Mouse (Mus musculus) lung, postnatal 36 days (tissue): ENCODE measurements around the gene Os9.

Experiments used
- DNase-seq: peaks from one replicate; pipeline ENCODE4 v3.0.0; 2022; ENCODE audit warnings: mixed read lengths

Gene Os9

DNA sequence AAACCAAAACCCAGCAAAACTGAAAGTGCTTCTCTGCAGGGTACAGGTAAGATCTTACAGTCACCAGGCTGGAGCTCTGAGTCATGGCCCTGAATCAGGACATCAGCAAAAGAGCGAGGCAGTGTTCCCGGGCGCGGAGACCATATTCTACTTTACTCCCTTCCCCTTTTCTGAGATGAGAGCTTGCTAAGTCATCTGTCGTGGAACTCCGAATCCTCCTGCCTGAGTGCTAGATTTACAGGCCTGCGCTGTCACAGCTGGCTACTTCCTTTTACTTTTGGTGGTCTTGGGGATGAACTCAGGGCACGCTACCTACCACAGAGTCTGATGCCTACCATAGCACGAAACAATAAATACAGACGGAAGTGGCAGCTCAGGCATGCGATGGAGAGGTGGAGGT, 6.5 kb downstream of the Os9 start:
- DNase-seq, result no peak

DNA sequence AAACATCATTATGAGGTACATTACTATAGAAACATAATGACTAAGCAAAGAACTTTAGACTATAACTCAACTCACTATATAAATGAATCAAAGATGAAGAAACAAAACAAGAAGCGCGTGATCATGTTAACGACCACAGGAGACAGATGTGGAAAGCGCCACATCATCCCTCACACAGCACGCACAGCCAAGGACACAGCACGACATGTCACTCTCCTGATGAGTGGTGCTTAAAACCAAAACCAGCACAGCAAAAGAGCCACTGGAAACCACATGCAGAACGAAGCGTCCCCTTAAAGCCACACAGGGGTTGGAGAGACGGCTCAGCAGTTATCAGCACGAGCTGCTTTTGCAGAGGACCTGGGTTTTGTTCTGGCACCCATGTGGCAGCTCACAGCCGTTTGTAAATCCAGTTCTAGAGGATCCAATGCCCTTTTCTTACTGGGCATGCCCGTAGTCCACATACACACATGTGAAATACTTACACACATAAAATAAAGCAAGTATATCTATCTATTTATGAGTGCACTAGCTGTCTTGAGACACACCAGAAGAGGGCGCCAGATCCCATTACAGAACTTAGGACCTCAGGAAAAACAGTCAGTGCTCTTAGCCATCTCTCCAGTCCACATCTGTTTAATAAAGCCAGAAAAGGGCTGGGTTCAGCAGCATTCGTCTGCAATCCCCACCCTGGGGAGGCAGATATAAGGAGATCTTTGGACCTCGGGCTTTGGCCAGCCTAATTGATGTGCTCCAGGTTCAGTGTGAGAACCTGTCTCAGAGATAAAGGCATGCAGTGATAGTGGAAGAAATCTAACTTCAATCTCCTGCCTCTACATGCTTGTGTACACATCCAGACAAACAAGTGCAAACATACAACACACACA, 9.7 kb downstream of the Os9 start:
- no peak for DNase-seq

DNA sequence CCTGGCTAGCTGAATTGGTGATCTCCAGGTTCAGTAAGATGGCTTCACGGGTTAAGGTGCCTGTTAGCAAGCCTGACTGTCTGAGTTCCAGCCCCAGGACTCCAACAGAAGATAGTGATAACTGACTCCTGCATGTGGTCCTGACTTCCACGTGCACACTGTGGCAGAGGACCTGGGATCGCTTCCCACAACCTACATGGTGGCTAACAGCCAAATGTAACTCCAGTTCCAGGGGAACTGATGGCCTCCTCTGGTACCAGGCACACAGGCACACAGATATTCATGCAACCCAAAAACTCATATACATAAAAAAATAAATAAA, 12.7 kb downstream of the Os9 start:
- no peak for DNase-seq

DNA sequence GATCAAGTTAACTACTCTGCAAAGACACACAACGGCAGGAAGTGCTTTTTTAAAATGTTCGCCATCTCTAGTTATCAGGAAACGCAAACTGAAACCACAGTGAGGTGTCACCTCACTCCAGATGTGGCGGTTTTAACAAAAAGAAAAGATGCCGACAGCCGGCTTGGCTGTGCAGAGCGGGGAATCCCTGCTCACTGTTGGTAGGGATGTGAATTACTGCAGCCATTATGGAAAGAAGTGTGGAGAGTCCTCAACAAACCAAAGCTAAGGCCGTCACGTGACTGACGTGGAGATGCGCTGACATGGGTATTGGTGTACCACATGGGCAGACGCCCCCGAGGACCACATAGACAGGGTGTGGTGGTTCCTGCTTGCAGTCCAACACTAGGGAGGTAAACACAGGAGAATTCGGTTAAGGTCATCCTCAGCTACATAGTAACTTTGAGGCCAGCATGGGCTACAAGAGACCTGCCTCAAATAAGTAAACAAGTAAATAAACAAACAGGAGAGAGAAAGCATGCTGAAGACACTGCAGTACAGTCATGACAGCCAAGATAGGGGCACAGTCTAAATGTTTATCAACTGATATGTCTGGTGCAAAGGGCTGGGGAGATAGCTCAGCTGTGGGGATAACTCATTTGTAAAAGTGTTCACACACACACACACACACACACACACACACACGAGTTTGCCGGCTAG, 13.2 kb downstream of the Os9 start:
- DNase-seq, result no peak

DNA sequence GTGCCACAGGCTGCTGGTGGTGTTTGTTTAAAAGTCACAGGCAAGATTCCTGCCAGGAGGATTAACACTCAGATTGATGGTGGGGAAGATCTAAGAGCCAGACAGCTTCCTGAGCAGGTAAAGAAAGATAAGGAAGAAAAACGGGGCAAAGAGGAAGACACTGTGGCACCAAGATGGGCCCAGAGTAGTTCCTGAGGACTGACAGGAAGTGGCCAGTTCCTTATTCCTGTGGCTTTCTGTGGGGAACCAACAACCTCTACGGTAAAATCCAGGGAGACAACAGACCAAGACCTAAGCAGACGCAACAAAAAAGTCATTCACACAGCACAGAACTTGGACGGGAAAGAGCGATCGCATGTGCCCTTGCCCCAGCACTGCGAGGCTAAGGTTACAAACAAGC, 17.3 kb downstream of the Os9 start:
- DNase-seq, result no peak

DNA sequence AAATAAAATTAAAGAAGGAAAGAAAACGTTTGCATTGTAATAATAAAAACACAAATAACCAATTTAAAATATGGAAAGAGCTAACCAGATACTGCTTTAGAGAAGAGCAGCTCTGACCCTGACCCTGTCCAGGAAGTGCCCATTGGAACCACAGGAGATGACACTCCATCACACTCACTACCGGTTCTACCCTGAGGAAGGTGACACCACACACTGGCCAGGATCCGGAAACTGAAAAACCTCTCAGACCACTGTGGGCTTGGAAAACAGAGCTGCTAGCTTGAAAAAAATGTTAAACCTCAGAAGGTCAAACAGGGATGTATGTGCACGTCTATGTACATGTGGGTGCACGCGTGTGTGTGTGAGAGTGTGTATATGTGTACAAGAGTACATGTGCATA, 19.8 kb downstream of the Os9 start:
- no peak for DNase-seq

DNA sequence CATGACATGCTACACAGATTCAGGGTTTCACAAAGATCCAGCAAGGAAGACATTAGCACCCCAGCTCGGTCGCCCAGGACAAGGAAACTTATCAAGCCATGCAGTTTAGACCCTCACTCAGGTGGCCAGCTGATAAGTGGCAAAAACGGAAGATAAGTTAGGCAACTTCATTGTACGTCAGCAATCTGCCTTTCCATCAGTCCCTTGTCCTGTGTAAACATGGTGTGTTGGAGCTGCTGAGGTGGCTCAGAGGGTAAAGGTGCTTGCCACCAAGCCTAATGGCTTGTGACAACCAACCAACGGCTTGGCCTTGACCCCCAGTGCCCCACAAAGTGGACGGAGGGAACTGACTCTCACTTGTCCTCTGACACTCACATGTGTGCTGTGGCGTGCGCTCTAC, 20.5 kb downstream of the Os9 start:
- no peak for DNase-seq

DNA sequence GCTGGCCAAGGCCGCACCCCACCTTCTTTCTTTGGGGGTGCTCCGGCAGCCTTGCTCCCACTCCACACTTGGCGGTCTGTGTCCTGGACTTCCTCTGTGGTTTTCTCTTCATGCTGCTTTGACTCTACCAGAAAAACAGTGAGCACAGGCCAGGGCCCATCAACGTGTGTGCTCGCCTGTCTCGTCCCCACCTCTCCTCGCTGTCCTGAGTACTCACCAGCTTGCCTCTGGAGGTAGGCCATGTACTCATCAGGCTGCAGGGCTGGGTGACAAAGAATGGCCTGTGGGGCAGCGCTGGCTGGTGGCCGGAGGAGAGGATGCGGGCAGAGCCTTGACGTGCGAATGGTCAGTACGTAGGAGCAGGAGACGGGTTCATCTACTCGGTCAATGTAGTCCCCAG, 21.1 kb downstream of the Os9 start:
- DNase-seq, result no peak

DNA sequence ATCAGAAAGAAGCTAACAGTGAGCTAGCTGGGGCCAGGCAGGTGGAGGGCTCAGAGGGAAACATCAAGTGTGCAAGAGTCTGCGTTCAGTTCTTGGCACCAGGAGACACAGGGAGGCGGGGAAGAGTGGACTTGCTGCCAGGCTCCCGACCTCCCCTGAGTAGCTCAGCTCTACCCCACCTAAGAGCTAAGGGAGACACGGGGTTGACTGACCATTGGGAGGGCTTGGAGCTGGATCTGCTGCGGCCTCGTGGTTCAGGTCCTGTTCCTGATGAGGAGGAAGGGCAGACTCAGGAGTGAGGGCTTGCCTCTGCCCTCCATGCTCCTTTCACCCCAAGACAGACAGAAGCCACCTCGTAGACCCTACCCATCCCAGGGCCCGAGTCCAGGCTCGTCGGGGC, 21.7 kb downstream of the Os9 start:
- no peak for DNase-seq

DNA sequence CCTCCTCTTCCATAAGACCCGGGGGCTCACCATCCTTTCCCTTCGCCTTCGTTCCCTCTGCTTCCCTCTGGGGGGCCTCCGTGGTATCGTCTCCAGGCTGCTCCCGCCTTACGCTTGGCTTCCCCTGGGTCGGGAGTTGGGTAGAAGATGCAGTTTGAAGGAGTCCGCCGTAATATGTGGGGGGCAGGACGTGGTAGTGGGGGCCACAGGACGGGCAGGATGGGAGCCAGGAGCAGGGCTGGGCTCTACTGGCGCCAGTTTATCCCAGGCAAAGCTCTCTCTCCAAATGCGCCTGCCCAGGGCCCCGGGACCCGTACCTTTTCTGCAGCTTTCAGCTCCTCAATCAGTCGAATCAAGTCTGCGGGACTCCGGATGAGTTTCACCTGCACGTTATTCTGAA, 22.4 kb downstream of the Os9 start:
- DNase-seq, result no peak

DNA sequence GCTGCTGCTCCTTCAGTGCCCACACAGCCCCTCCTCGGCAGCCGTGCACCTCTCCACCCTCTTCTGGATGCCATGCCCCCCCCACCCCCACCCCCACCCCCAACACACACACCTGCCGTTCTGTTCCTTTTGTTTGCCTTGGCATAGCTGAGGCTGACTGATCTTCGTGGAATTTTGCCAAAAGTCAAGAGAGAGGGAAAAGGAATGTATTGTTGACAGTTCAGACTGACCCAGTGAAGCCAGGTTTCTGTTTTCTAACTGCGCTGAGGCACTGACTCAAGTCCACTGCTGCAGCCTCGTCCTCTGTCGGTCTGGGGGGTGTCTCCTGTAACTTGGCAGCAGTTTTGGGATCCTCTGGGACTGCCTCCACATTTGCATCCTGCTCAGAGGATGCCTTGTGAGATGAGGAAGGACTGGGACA, 26.5 kb downstream of the Os9 start:
- DNase-seq, result peak; percentile 86

DNA sequence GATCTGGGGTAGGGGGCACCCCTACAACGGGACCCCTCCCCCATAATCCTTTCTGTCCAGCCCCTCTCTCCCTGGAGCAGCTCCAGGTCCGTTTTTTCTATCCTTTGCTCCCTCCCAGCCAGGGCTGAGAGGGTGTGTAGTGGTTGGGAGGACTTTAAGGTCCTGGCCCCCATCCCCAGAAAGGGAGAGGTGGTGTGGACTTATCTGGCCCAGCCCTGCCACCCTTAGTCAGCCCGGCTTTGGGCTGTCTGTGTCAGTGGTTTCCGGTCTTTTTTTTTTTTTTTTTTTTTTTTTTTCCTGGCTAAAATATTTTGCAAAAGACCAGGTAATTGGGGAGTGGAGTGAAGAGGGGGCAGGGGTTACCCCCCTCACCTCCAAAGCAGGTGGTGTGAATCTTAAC, 28.2 kb downstream of the Os9 start:
- no peak for DNase-seq

DNA sequence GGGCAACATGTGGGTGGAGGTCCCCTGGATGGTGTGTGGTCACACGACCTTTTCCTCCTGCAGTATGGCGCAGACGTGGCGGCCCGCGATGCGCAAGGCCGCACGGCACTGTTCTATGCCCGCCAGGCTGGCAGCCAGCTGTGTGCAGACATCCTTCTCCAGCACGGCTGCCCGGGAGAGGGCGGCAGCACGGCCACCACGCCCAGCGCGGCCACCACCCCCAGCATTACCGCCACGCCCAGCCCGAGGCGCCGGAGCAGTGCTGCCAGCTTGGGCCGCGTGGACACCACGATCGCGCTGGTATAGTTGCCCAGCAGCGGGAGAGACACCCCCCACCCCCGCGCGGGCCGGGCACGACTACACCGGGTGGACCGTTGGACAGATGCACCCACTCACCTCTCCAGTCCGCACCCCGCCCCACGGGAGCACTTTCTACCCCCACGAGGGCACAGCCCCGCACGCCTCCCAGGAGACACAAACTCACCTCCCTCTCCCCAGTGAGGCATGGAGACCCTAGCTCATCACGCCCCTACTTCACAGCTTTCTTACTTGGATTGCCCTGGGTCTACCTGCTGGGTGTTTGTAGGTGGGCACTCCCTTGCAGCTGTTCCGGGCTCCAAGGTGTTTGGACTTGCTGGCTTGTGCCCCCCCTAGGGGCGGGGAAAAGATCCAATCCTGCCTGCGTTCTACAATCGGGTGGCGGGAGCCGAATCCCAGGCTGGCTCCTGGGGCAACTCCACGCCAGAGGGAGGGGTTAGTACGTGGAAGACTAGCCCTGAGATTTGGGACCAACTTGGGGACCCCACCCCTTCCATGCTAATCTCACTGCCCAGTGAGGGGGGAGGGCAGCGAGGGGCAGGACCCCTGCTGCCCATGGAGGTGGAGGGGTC, 29.2 kb downstream of the Os9 start:
- DNase-seq, result peak; percentile 43

DNA sequence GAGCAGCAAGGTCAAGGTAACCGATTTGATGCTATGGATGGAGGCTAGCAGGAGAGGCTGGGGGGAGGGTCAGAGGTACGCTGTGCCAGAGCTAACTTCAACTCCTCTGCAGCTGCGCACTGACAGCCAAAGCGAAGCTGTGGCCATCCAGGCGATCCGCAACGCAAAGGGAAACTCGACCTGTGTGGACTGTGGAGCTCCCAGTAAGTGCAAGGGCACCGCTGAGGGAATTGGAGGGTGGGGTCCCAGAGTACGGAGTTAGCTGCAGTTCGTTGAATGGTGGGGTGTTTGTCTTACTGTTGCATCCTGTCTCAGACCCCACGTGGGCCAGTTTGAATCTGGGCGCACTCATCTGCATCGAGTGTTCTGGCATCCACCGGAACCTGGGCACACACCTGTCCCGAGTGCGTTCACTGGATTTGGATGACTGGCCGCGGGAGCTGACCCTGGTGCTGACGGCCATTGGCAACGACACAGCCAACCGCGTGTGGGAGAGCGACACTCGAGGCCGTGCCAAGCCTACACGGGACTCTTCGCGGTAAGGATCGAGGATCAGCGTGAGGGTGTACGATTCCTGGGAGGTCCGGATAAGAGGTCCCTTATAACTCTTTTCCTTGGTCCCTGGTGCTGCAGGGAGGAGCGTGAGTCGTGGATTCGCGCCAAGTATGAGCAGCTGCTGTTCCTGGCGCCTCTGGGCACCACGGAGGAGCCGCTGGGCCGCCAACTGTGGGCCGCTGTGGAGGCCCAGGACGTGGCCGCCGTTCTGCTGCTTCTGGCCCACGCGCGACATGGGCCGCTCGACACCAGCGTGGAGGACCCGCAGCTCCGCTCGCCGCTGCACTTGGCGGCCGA, 30.1 kb downstream of the Os9 start:
- peak; percentile 70 for DNase-seq

DNA sequence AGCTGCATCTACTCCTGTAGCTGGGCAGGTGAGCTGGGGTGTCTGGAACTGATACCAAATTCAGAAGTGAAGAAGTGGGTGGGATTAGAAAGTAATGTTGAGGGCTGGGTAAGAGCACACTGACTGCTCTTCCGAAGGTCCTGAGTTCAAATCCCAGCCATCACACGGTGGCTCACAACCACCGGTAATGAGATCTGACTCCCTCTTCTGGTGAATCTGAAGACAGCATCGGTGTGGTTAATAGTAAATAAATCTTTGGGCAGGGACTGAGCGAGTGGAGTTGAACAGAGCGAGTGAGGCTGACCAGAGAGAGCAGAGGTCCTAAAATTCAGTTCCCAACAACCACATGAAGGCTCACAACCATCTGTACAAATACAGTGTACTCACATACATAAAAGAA, 35.3 kb downstream of the Os9 start:
- no peak for DNase-seq

DNA sequence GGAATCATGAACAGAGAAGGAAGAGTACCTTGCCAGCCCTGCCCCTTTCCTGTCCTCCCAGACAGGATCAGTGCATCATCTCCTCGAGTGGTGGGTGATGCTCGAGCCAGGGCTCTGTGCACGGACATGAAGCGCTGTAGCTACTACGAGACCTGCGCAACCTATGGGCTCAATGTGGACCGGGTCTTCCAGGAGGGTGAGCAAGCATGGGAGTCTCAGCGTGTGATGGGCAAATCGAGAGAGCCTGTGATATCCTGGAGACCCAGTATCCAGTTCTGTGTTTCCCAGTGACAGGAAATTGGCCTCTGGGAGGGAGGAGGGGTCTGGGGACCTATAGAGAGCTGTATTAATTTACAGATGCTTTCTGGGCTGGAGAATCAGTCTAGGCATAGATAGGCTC, 35.9 kb downstream of the Os9 start:
- DNase-seq, result no peak

DNA sequence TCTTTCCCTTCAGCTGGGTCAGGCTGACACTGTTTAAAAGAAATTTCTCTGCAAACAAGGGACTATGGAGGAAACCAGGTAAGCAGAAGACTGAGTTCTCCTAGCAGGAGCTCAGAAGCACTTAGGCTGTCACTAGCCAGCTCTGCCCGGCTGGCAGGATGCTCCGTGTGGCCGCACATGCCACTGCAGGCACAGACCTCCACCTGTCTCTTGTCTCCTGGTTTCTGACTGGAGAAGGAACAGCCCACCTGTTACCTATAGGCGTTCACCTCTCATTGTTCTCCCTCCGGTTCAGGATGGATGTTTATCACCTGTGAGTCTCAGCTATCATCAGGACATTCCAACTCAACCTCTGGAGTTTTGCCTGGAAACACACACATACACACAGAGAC, 37.0 kb downstream of the Os9 start:
- DNase-seq, result no peak

DNA sequence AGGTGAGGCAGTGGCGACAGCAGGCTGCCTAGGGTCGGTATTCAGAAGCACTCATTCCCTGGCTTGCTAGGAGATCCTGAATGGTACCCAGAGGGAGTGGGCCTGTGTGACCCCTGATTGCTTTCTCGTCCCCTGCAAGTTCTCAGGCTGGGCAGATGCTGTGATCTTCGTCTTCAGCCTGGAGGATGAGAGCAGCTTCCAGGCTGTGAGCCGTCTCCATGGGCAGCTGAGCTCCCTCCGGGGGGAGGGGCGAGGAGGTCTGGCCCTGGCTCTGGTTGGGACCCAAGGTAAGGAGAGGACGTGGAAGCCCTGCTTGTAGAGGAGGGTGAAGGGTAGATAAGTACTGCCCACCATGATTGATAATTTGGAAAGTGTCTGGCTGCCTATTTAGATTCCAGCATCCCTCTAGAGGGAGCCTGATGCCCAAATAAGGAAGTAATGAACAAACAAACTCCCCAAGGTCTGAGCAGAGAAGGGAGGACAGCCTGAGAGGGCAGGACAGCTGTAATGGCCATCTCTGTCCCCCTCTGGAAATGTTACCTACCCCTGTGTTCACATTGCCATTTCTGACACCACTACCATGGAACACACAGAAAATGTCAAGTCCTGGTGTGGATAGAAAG, 37.5 kb downstream of the Os9 start:
- DNase-seq, result no peak

DNA sequence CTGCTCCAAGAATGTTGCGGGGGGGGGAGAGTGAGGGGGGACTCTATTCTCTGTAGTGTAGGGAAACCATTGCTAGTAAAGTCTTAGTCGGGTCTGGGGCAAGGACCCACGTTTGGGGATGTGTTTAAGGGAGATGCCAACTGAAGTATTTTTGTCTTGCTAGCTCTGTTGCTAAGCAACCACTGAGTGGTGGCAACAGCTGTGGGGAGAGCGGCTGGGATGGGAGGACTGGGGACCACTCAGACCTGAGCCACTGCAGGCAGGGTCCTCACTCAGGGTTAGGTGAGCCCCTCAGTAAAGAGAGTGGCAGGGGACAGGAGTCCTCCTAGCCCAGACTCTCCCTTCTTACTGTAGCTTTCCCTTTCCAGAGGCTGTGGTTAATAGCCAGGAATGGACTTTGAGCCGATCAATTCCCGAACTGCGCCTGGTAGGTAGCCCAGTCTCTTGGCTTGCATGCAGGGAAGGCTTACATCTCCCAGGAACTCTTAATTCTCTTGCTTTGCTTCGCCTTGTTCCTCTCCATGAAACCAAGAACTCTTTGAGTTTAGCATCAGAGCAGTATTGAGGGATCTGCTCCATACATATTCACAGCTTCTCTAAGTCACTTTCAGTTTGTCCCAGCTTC, 38.8 kb downstream of the Os9 start:
- DNase-seq, result no peak

DNA sequence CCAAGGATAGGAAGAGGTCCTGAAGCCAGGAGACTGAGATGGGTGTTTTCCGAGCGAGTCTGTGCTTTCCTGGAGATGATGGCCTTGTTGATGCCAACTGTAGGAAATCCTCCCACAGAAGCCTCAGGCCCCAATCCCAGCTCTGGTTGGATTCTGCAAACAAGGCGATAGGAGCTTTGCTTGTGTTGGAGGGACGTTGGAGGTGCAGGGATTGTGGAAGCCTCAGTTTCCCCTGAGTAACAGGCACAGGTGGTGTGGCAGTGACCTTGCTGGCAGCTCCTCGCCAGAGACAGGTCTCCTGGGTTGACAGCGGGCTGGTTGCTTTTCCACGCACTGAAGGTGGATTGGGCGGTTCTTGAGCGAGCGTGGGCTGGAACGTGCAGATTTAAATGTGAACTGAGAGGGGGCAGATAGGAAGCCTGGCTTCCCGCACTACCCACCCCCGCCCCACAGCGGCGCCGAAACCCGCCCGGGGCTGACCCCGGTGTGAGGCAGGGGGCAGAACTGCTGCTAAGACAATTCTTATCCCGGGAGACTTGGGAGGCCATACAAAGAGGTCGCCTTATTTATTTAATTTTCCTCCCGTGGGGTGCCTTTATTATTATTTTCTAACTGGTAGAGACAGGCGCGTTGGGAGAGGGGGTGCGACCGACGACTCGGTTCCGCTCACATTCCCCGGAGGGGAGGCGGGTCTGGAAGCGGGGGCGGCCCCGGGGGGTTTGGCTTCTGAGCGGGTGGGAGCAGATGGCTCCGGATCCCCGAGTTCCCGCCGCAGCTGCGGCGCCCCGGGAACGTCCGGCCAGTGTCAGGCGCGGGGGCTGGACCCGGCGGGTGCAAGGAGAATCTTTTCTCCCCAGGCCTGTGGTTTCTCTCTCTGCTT, 39.8 kb downstream of the Os9 start:
- no peak for DNase-seq
